ENCODE assay signal across 10 mouse cellular contexts in the genomic region with DNA sequence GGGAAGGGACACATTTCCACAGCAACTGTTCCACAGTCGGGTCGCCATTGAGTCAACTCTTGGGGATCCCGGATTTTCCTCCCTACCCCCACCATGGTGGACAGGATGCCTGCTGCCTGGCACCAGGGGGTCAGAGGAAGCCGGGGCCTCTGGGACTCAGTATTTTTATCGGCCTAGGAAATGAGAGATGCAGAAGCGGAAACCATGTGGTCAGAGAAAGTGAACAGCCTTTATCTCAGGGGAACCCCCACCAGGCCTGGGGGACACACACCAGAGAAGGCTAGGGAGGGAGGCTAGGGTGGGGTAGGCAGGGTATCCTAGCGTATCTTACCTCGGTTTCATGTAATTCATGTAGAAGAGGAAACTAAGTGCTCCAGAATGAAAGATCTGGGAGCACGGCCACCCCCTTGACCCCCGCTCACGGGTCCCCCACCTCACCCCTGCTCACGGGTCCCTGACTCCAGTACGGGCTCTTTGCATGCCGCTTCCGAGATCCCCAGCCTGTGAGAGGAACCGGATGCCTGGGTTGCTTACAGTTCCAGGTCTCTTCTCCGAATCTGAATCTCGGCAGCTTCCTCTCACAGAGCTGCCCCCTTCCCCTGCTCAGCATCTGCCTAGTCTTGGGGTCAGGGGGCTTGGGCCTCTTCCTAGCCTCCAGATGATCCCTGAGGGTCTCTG. TPM values are rescaled to one million over a fixed set of nuclear protein-coding genes. Genes with fewer than 3 reads are reported as not detected.
A peak's percentile ranks its signal among the peaks of the same experiment; 100 is the strongest.
DNase-seq lines count a peak whose midpoint lies in the region; ATAC-seq and TF ChIP-seq lines count a peak whose summit lies in the region.
"Had no signal": no experiment of that assay in that cellular context is flagged by ENCODE, and none has a peak within 500 bp of the region (broad histone marks: within the 10 kb centered on the region; RNA-seq: fewer than 3 reads in every experiment).

No protein-coding gene starts in this region.

- peak overlapping the region; percentile 61 for H3K9ac ChIP-seq in heart, adult 2 months (ENCODE audit: low read depth, low read length)
- H3K9ac ChIP-seq in hindbrain, embryonic 14.5 days = no peak overlapping the region
- no peak overlapping the region for H3K9ac ChIP-seq in forebrain, embryonic 11.5 days (ENCODE audit: low read length)
- H3K9ac ChIP-seq: embryonic facial prominence, embryonic 13.5 days; midbrain, embryonic 15.5 days had no signal

- H3K4me3 ChIP-seq in gastrocnemius, adult 2 months = peak overlapping the region; percentile 16
- H3K4me3 ChIP-seq in heart, adult 2 months = peak overlapping the region; percentile 19; the same call in 1 of the 2 replicates
- H3K4me3 ChIP-seq in hindbrain, embryonic 14.5 days (replicated peaks; ENCODE audit: low read length) = no peak overlapping the region
- no peak overlapping the region for H3K4me3 ChIP-seq in forebrain, embryonic 11.5 days (ENCODE audit: low read depth, low read length)
- H3K4me3 ChIP-seq: embryonic facial prominence, embryonic 13.5 days; midbrain, embryonic 15.5 days had no signal

- no peak for ATAC-seq in hindbrain, embryonic 14.5 days (ENCODE audit: low FRiP score)
- ATAC-seq in forebrain, embryonic 11.5 days (replicated peaks; ENCODE audit: low FRiP score) = no peak
- ATAC-seq: midbrain, embryonic 15.5 days had no signal

- DNase-seq in gastrocnemius, adult 2 months = no peak
- no peak for DNase-seq in gastrocnemius, adult 18-20 months (ENCODE audit: low spot score)
- DNase-seq in heart, adult 2 months = peak; percentile 57 to 73
- peak; percentile 66 for DNase-seq in kidney, postnatal 10 days
- DNase-seq in naive thymus-derived CD4-positive, alpha-beta T cell, adult 2 months (ENCODE audit: low read depth) = peak; percentile 64
- no peak for DNase-seq in neural tube, embryonic 10.5 days (ENCODE audit: extremely low spot score, low spot score)
- DNase-seq in hindbrain, embryonic 14.5 days (ENCODE audit: low spot score) = no peak
- DNase-seq in forebrain, embryonic 11.5 days (ENCODE audit: low spot score) = no peak

- 50% methylated on average over 18 of the region's 18 CpGs for WGBS in heart, adult 2 months
- WGBS in hindbrain, embryonic 14.5 days = 84% methylated on average over 18 of the region's 18 CpGs
- 86% methylated on average over 18 of the region's 18 CpGs for WGBS in forebrain, embryonic 11.5 days

- no peaks in the 10 kb centered on the region for H3K27me3 ChIP-seq in heart, adult 2 months (ENCODE audit: control insufficient read depth, insufficient read depth, low read length)
- H3K27me3 ChIP-seq in hindbrain, embryonic 14.5 days (ENCODE audit: control insufficient read depth, insufficient read depth, low read length) = no peaks in the 10 kb centered on the region
- no peaks in the 10 kb centered on the region for H3K27me3 ChIP-seq in forebrain, embryonic 11.5 days (ENCODE audit: control insufficient read depth, insufficient read depth, low read length)
- H3K27me3 ChIP-seq: embryonic facial prominence, embryonic 13.5 days; midbrain, embryonic 15.5 days had no signal

- H3K36me3 ChIP-seq in heart, adult 2 months (ENCODE audit: control insufficient read depth, insufficient read depth, low read length) = peaks cover 3% of the 10 kb centered on the region; the same call in 1 of the 2 replicates
- H3K36me3 ChIP-seq in hindbrain, embryonic 14.5 days (replicated peaks; ENCODE audit: control insufficient read depth, insufficient read depth) = peaks cover 23% of the 10 kb centered on the region
- H3K36me3 ChIP-seq in forebrain, embryonic 11.5 days (ENCODE audit: control insufficient read depth, insufficient read depth, low read length) = peaks cover 5% of the 10 kb centered on the region; the same call in 1 of the 2 replicates

- no peak for TF ChIP-seq POLR2A in heart, adult 2 months (IDR thresholded peaks at IDR 0.05; ENCODE audit: insufficient read depth, low read depth, low read length)

- no peak for TF ChIP-seq CTCF in gastrocnemius, adult 2 months (IDR thresholded peaks at IDR 0.05)
- TF ChIP-seq CTCF in heart, adult 2 months (IDR thresholded peaks at IDR 0.05) = no peak

- H3K4me2 ChIP-seq in hindbrain, embryonic 14.5 days (replicated peaks) = no peak overlapping the region
- no peak overlapping the region for H3K4me2 ChIP-seq in forebrain, embryonic 11.5 days (ENCODE audit: low read depth, low read length, severe bottlenecking)
- H3K4me2 ChIP-seq: embryonic facial prominence, embryonic 13.5 days; midbrain, embryonic 15.5 days had no signal

- TF ChIP-seq EP300 in heart, adult 2 months (IDR thresholded peaks at IDR 0.05; ENCODE audit: insufficient read depth, low read depth, low read length) = 0 out of 2 replicates have a peak, but pooled peaks have one; percentile 42

- peak overlapping the region; percentile 80 for H3K27ac ChIP-seq in gastrocnemius, adult 2 months
- H3K27ac ChIP-seq in heart, adult 2 months = peak overlapping the region; percentile 87
- H3K27ac ChIP-seq in hindbrain, embryonic 14.5 days = no peak overlapping the region
- H3K27ac ChIP-seq in forebrain, embryonic 11.5 days (ENCODE audit: low read depth, low read length) = no peak overlapping the region
- H3K27ac ChIP-seq: embryonic facial prominence, embryonic 13.5 days; midbrain, embryonic 15.5 days had no signal

- peaks cover 18% of the 10 kb centered on the region for H3K4me1 ChIP-seq in heart, adult 2 months (ENCODE audit: control insufficient read depth, insufficient read depth, low read length)
- H3K4me1 ChIP-seq in hindbrain, embryonic 14.5 days (replicated peaks; ENCODE audit: control insufficient read depth, insufficient read depth, low read length) = no peaks in the 10 kb centered on the region
- H3K4me1 ChIP-seq in forebrain, embryonic 11.5 days (replicated peaks; ENCODE audit: control insufficient read depth, insufficient read depth, low read length) = no peaks in the 10 kb centered on the region
- H3K4me1 ChIP-seq: midbrain, embryonic 15.5 days had no signal

- no peaks in the 10 kb centered on the region for H3K9me3 ChIP-seq in hindbrain, embryonic 14.5 days (ENCODE audit: control insufficient read depth, low read length)
- no peaks in the 10 kb centered on the region for H3K9me3 ChIP-seq in forebrain, embryonic 11.5 days (ENCODE audit: control insufficient read depth, low read length)
- H3K9me3 ChIP-seq: embryonic facial prominence, embryonic 13.5 days; midbrain, embryonic 15.5 days had no signal

- H3K79me2 ChIP-seq in heart, adult 2 months (replicated peaks; ENCODE audit: control insufficient read depth, insufficient read depth, low read length) = no peaks in the 10 kb centered on the region

- intact Hi-C loops in gastrocnemius, adult 2 months (cut with DNase I) = no loop called here
- intact Hi-C loops in heart, adult 2 months (cut with DNase I) = loop anchor here (2.0 kb wide), 1 partner anchor 20 kb away; no protein-coding TSS in a partner anchor

RNA-seq across cellular contexts. Expression of a gene that starts 2.0 kb away (rescaled TPM):
- total RNA-seq in gastrocnemius, adult 2 months (2021) = not detected
- total RNA-seq in gastrocnemius, adult 18-20 months (2021) = not detected
- total RNA-seq in heart, adult 2 months (2021) = not detected
- 2.1 and 3.2 TPM in 2 replicates for polyA plus RNA-seq in heart, adult 2 months (2012; rRNA removed)
- not detected in 2 replicates for polyA plus RNA-seq in hindbrain, embryonic 14.5 days (2014; fragmentation: Nextera tagmentation; extraction: Ambion mirVana)
- polyA plus RNA-seq in forebrain, embryonic 11.5 days (2014; fragmentation: Nextera tagmentation; extraction: Ambion mirVana) = 0.85 TPM in 1 of 2 replicates, not detected in the other
- polyA plus RNA-seq: embryonic facial prominence, embryonic 13.5 days had no signal

RNA-seq across cellular contexts. Expression of a gene that starts 13.5 kb away (rescaled TPM):
- total RNA-seq in gastrocnemius, adult 2 months (2021) = under 1 TPM in 1 of 2 experiments, not detected in 1; 0.41 TPM
- total RNA-seq in gastrocnemius, adult 18-20 months (2021) = under 1 TPM; 0.43 to 0.48 TPM
- under 1 TPM in 1 of 2 experiments, not detected in 1; 0.23 TPM for total RNA-seq in heart, adult 2 months (2021)
- 0.12 TPM in 1 of 2 replicates, not detected in the other for polyA plus RNA-seq in heart, adult 2 months (2012; rRNA removed)
- 0.23 and 0.55 TPM in 2 replicates for polyA plus RNA-seq in hindbrain, embryonic 14.5 days (2014; fragmentation: Nextera tagmentation; extraction: Ambion mirVana)
- polyA plus RNA-seq in forebrain, embryonic 11.5 days (2014; fragmentation: Nextera tagmentation; extraction: Ambion mirVana) = not detected in 2 replicates

RNA-seq across cellular contexts. Expression of a gene that starts 14.8 kb away (rescaled TPM):
- 1 to 10 TPM; 1.9 to 2.0 TPM for total RNA-seq in gastrocnemius, adult 2 months (2021)
- total RNA-seq in gastrocnemius, adult 18-20 months (2021) = 1 to 10 TPM; 1.1 to 1.8 TPM
- 1 to 10 TPM; 3.0 to 3.2 TPM for total RNA-seq in heart, adult 2 months (2021)
- 6.4 and 10.1 TPM in 2 replicates for polyA plus RNA-seq in heart, adult 2 months (2012; rRNA removed)
- polyA plus RNA-seq in hindbrain, embryonic 14.5 days (2014; fragmentation: Nextera tagmentation; extraction: Ambion mirVana) = 122 and 138 TPM in 2 replicates
- polyA plus RNA-seq in forebrain, embryonic 11.5 days (2014; fragmentation: Nextera tagmentation; extraction: Ambion mirVana) = 12.1 and 14.2 TPM in 2 replicates

RNA-seq across cellular contexts. Expression of a gene that starts 16.8 kb away (rescaled TPM):
- not detected for total RNA-seq in gastrocnemius, adult 2 months (2021)
- not detected for total RNA-seq in gastrocnemius, adult 18-20 months (2021)
- total RNA-seq in heart, adult 2 months (2021) = under 1 TPM in 1 of 2 experiments, not detected in 1; 0.34 TPM
- polyA plus RNA-seq in heart, adult 2 months (2012; rRNA removed) = 0.38 and 0.80 TPM in 2 replicates
- polyA plus RNA-seq in hindbrain, embryonic 14.5 days (2014; fragmentation: Nextera tagmentation; extraction: Ambion mirVana) = not detected in 2 replicates
- not detected in 2 replicates for polyA plus RNA-seq in forebrain, embryonic 11.5 days (2014; fragmentation: Nextera tagmentation; extraction: Ambion mirVana)
- polyA plus RNA-seq: midbrain, embryonic 15.5 days had no signal

RNA-seq across cellular contexts. Expression of a gene that starts 16.9 kb away (rescaled TPM):
- total RNA-seq in gastrocnemius, adult 2 months (2021) = 1 to 10 TPM; 7.0 to 7.8 TPM
- total RNA-seq in gastrocnemius, adult 18-20 months (2021) = 1 to 10 TPM; 7.0 to 7.2 TPM
- 1 to 10 TPM; 6.5 to 8.2 TPM for total RNA-seq in heart, adult 2 months (2021)
- 3.9 and 5.0 TPM in 2 replicates for polyA plus RNA-seq in heart, adult 2 months (2012; rRNA removed)
- polyA plus RNA-seq in hindbrain, embryonic 14.5 days (2014; fragmentation: Nextera tagmentation; extraction: Ambion mirVana) = 3.5 and 3.8 TPM in 2 replicates
- polyA plus RNA-seq in forebrain, embryonic 11.5 days (2014; fragmentation: Nextera tagmentation; extraction: Ambion mirVana) = 4.3 and 5.5 TPM in 2 replicates

Comparison
In these comparisons a context has a peak if more than half of its experiments do, and no peak if none do; other contexts are left out.
1. DNase-seq: peak in heart, adult 2 months (2 of 2), kidney, postnatal 10 days (single experiment) and naive thymus-derived CD4-positive, alpha-beta T cell, adult 2 months (single experiment); none in gastrocnemius, adult 2 months (single experiment), gastrocnemius, adult 18-20 months (single experiment), neural tube, embryonic 10.5 days (single experiment), hindbrain, embryonic 14.5 days (single experiment) and forebrain, embryonic 11.5 days (single experiment).
2. H3K27ac ChIP-seq: peak in gastrocnemius, adult 2 months (single experiment) and heart, adult 2 months (single experiment); none in hindbrain, embryonic 14.5 days (single experiment) and forebrain, embryonic 11.5 days (single experiment).
3. H3K4me3 ChIP-seq: peak in gastrocnemius, adult 2 months (single experiment) and heart, adult 2 months (single experiment); none in hindbrain, embryonic 14.5 days (single experiment) and forebrain, embryonic 11.5 days (single experiment).